Mouse (Mus musculus): ENCODE measurements at regions not wholly inside any gene's neighbourhood (a gene's known extent, or its start where the extent isn't known, plus 50 kb on each side); places are given as distances from the start of the nearest gene placed in this dataset.
A peak's percentile ranks its signal among the peaks of the same experiment; 100 is the strongest.
"Not testable (repeated sequence)": the region's sequence is repeated elsewhere in the genome, so short reads cannot be mapped to it uniquely, and the experiment has no call there.

DNA sequence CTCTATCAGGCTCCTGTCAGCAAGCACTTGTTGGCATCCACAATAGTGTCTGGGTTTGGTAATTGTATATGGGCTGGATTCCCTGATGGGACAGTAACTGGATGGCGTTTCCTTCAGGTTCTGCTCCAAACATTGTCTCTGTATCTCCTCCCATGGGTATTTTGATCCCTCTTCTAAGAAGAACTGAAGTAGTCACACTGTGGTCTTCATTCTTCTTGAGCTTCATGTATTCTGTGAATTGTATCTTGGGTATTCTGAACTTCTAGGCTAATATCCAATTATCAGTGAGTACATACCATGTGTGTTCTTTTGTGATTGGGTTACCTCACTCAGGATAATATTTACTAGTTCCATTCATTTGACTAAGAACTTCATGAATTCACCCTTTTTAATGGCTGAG lies 119.2 kb upstream of the Gm21119 start:
- not testable (repeated sequence) for DNase-seq (ENCODE audit: low spot score in 2 of 2)

DNA sequence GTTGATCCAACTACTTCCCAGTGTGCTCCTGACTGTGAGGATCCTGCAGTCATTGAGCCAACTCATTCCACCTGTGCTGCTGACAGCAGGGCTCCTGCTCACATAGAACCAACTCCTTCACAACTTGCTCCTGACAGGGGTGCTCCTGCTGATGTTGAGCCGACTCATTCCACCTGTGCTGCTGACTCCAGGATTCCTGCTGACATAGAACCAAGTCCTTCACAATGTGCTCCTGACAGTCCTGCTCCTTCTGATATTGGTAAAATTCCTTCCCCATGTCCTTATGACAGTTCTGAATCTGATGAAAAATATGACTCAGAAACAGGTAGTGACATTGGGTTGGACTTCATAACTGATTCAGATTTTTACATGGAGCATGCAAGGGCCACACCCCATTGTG lies 100.8 kb upstream of the Gm21119 start:
- DNase-seq (ENCODE audit: low spot score in 2 of 2): not testable (repeated sequence)

DNA sequence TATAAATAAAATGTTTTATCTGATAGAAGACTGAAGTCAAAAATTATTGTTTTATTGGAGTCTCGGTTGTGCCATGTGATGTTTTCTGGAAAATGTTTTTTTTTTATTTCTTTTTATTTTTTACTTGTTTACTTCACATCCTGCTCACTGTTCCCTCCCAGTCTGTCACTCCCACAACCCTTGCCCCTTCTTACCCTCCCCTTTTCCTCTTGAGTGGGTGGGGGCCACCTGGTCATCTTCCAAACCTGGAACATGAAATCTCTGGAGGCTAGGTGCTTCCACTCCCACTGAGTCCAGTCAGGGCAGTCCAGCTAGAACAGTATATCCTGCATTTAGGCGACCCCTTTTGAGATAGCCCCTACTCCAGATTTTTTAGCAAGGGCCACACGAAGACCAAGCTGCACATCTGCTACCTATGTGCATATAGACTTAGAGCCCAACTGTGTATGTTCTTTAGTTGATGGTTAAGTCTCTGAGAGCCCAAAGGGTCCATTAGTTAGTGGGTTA lies 98.3 kb upstream of the Gm21119 start:
- DNase-seq (ENCODE audit: low spot score in 2 of 2): not testable (repeated sequence)

DNA sequence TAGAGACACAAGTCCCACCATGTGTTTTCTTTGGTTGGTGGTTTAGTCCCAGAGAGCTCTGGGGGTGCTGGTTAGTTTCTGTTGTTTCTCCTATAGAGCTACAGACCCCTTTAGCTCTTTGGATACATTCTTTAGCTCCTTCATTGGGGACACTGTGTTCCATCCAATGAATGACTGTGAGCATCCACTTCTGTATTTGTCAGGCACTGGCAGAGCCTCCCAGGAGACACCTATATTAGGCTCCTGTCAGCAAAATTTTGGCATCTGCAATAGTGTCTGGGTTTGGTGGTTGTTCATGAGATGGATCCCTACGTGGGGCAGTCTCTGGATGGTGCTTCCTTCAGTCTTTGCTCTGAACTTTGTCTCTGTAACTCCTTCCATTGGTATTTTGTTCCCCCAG lies 97.2 kb upstream of the Gm21119 start:
- not testable (repeated sequence) for DNase-seq (ENCODE audit: low spot score in 2 of 2)

DNA sequence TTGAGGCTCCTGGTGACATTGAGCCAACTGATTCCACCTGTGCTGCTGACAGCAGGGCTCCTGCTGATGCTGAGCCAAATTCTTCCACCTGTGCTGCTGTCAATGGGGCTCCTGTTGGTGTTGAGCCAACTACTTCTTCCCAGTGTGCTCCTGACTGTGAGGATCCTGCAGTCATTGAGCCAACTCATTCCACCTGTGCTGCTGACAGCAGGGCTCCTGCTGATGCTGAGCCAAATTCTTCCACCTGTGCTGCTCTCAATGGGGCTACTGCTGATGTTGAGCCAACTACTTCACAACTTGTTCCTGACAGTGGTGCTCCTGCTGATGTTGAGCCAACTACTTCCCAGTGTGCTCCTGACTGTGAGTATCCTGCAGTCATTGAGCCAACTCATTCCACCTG lies 90.2 kb upstream of the Gm21119 start:
- not testable (repeated sequence) for DNase-seq (ENCODE audit: low spot score in 2 of 2)

DNA sequence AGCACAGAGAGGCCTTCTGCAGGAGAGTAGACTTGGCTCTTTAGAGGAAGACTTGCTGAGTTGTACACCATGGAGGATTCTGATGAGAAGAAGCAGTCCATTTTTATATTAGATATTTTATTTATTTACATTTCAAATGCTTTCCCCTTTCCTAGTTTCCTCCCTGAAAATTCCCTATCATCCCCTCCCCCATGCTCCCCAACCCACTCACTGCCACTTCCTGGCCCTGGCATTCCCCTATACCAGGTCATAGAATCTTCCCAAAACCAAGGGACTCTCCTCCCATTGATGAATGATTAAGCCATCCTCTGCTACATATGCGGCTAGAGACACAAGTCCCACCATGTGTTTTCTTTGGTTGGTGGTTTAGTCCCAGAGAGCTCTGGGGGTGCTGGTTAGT lies 85.7 kb upstream of the Gm21119 start:
- not testable (repeated sequence) for DNase-seq (ENCODE audit: low spot score in 2 of 2)

DNA sequence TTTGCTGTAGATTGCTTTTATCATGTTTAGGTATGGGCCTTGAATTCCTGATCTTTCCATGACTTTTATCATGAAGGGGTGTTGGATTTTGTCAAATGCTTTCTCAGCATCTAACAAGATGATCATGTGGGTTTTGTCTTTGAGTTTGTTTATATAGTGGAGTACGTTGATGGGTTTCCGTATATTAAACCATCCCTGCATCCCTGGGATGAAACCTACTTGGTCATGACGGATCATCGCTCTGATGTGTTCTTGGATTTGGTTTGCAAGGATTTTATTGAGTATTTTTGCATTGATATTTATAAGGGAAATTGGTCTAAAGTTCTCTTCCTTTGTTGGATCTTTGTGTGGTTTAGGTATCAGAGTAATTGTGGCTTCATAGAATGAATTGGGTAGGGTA lies 75.7 kb upstream of the Gm21119 start:
- DNase-seq (ENCODE audit: low spot score in 2 of 2): not testable (repeated sequence)

DNA sequence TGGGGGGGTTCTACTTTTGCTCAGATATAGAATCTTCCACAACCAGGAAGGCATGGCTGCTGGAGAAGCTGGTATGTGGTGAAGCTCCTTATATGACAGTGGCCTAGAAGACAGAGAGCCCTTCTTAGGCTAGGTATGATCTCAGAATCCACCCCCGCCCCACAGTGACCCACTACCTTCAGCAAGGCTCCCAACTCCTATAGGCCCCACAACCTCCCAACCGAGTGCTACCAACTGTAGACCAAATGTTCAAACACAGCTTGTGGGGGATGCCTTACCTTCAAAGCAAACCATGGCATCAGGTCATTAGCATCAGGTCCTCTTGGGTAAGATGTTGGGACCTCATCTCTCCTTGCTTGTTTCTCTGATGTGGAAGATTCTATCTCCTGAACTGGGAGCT lies 70.6 kb upstream of the Gm21119 start:
- DNase-seq (ENCODE audit: low spot score in 2 of 2): not testable (repeated sequence)

DNA sequence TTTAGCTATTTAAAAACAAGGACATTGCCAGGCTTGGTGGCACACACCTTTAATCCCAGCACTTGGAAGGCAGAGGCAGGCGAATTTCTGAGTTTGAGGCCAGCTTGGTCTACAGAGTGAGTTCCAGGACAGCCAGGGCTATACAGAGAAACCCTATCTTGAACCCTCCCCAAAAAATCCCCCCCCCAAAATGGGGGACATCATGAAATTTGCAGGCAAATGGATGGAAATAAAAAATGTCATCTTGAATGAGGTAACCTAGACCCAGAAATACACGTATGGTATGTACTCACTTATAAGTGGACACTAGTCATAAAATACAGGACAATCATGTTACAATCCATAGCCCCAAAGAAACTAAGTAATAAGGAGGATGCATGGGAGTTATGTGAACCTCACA lies 69.4 kb upstream of the Gm21119 start:
- not testable (repeated sequence) for DNase-seq (ENCODE audit: low spot score in 2 of 2)

DNA sequence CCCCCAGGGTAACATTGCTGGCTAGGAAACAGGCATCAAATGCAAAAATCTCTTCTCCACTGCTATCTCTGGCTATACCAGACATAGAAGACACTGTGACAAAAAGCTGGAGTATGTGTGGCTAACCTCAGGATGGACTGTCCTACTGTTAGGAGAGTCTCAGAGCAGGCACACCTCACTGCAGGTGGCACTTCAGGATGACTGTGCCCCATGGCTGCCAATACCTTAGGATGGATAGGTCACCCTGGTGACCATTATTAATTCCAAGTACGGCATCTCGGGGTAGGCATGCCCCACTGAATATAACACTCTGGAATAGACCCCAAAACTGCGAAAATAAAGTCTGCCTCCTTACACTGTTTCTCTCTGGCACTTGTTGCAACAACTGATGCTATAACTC lies 68.3 kb upstream of the Gm21119 start:
- DNase-seq (ENCODE audit: low spot score in 2 of 2): not testable (repeated sequence)

DNA sequence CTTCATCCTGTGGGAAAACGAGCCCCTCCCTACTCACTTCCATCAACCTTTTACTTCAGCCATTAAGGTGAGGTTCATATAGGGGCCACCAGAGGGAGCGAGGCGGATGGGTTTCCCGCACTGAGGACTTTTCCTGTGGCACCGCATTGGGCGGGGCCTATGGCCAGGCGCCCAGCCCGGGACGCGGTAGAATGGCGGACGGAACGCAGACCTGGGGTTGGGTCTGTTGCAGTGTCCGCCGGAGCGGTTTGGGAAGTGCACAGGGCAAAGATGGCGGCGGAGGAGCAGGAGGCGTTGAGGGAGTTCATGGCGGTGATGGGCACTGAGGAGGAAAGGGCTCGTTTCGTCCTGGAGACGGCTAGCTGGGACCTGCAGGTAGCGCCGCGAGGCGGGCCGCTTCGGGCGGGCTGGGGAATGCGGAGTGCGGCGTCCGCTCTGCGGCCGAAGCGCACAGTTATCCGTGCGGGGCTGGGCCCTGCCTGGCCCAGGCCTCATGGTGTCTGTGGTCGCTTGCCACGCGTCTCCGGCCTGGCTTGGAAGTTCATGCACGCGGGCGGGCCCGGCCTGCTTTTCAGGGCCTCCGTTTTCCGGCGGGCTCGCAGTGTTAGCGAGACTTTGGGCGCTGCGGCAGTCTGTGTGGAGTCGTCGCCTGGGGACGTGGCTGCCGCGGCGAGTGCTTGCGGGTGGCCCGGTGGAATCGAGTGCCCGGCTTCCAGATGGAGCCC lies 64.5 kb upstream of the Gm21119 start:
- peak; percentile 76 to 97 for DNase-seq (ENCODE audit: low spot score in 2 of 2)

DNA sequence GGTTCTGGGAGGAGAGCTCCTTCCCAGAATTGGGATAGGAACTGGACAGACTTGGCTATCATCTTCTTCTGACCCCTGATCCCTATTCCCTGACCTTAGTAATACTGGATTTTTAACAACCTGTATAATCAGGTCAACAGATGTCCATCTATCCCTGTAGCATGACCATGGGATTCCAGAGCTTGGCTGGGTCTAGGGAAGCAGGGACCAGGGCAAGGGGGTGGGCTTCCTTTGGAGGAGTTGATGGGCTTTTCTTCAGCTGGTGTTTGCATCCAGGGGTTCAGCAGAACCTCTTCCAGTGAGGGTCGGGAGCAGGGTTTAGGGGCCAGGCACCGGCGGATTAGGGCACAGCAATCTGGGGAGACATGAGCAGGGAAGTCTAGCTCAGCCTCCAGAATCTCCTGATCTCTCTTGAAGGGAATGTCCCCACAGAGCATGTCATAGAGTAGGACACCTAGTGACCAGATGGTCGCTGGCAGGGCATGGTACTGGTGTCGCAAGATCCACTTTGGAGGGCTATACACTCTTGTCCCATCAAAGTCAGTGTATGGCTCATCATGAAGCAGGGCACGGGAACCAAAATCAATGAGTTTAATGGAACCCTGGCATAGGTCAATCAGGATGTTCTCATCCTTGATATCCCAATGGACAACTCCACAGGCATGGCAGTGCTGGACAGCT lies 58.1 kb upstream of the Gm21119 start:
- DNase-seq (ENCODE audit: low spot score in 2 of 2): not testable (repeated sequence)

DNA sequence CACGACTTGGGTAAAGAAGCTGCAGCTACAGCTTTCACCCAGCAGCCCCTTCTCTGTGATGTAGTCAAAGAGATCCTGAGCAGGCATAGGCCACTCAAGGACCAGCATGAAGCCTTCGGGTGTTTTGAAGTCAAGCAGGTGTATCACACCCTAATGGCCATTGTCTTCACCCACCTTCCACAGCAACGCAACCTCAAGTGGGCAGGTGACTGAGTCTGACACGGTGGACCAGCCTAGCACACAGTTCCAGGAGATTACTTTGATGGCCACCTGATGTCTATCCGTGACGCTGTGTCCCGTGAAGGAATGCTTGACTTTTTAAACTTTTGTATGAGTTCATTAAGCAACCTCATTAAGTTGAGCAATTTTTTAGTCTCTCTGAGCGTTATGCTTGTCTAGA lies 57.5 kb upstream of the Gm21119 start:
- not testable (repeated sequence) for DNase-seq (ENCODE audit: low spot score in 2 of 2)

DNA sequence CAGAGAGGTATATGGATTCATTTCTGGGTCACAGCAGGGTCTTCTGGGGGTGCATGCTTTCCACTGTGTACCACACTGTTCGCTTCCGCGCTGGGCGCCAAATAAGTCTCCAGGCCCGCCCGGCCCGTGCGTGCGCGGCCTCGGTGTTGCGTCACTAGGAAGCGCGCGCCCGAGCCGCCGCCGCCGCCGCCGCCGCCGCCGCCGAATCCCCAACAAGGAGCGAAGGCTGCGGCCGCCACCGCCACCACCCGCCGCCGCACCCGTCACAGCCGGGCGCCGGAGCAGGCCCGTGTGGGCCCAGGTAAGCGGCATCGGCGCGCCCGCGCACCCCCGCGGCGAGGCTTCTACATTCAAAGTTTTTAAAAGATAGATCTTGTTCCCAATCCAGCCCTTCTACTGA lies 57.1 kb upstream of the Gm21119 start:
- DNase-seq (ENCODE audit: low spot score in 2 of 2): peak; percentile 18 to 38
